Mouse (Mus musculus) stomach, postnatal 0 days (tissue): ENCODE measurements around the gene Tnfsf13. TPM values are rescaled to one million over a fixed set of nuclear protein-coding genes. Genes with fewer than 3 reads are reported as not detected.

Experiments used
- ATAC-seq: fragments of 200-750 bp; cut with Nextera tagmentation; 2 replicates; pipeline ENCODE4 v1.8.0; 2017; ENCODE audit not compliant: low FRiP score, low TSS enrichment
- DNase-seq: peaks from one replicate; pipeline ENCODE4 v3.0.0-alpha.2; 2016; ENCODE audit warnings: low spot score
- H3K27ac ChIP-seq: fragments of 300-500 bp; sonication (generic); replicated peaks from 2 replicates; pipeline ENCODE4 v1.5.1; 2014; ENCODE audit warnings: mild to moderate bottlenecking, control low read depth
- H3K27me3 ChIP-seq: fragments of 300-500 bp; sonication (generic); 2 replicates; pipeline ENCODE4 v1.6.1; 2014; ENCODE audit warnings: low read length; ENCODE audit not compliant: control insufficient read depth, insufficient read depth
- H3K36me3 ChIP-seq: fragments of 300-500 bp; sonication (generic); 2 replicates; pipeline ENCODE4 v1.6.1; 2014; ENCODE audit warnings: low read length, mixed read lengths; ENCODE audit not compliant: control insufficient read depth, insufficient read depth
- H3K4me1 ChIP-seq: fragments of 300-500 bp; sonication (generic); replicated peaks from 2 replicates; pipeline ENCODE4 v1.6.1; 2014; ENCODE audit warnings: antibody characterized with exemption; ENCODE audit not compliant: control insufficient read depth, insufficient read depth
- H3K4me2 ChIP-seq: fragments of 300-500 bp; sonication (generic); replicated peaks from 2 replicates; pipeline ENCODE4 v1.6.1; 2014; ENCODE audit warnings: low read depth, mild to moderate bottlenecking, control low read depth, moderate library complexity
- H3K4me3 ChIP-seq: fragments of 300-500 bp; sonication (generic); 2 replicates; pipeline ENCODE4 v1.5.1; 2014; ENCODE audit warnings: low read depth, low read length, control low read depth
- H3K9ac ChIP-seq: fragments of 300-500 bp; sonication (generic); 2 replicates; pipeline ENCODE4 v1.6.1; 2014; ENCODE audit warnings: mild to moderate bottlenecking, low read length, control low read depth, mixed read lengths
- H3K9me3 ChIP-seq: fragments of 300-500 bp; sonication (generic); 2 replicates; pipeline ENCODE4 v1.6.1; 2016; ENCODE audit warnings: low read length; ENCODE audit not compliant: control insufficient read depth
- CTCF ChIP-seq: IDR thresholded peaks from 2 replicates; pipeline ENCODE4 v1.5.1; 2016; ENCODE audit warnings: antibody characterized with exemption, low read depth, mild to moderate bottlenecking, moderate library complexity
- EP300 ChIP-seq: optimal IDR thresholded peaks from 2 replicates; pipeline ENCODE3; 2016; ENCODE audit warnings: antibody characterized with exemption
- WGBS: fragments of 180-500 bp; shearing (Covaris S2); extraction: QIAGEN DNeasy Blood & Tissue Kit; methylation state at CpG from one replicate; pipeline ENCODE4 v1.1.7; 2014; 5-methylcytosine and 5-hydroxymethylcytosine counted together
- polyA plus RNA-seq: library from polyadenylated mRNA; unstranded; fragments of >200 nt; fragmentation: Nextera tagmentation; extraction: Ambion mirVana; gene quantifications from 2 replicates; pipeline ENCODE4 v1.2.1, GENCODE M21; 2015

Gene Tnfsf13
- polyA plus RNA-seq, 1 experiment from 2014 or later: 0.50 TPM

DNA sequence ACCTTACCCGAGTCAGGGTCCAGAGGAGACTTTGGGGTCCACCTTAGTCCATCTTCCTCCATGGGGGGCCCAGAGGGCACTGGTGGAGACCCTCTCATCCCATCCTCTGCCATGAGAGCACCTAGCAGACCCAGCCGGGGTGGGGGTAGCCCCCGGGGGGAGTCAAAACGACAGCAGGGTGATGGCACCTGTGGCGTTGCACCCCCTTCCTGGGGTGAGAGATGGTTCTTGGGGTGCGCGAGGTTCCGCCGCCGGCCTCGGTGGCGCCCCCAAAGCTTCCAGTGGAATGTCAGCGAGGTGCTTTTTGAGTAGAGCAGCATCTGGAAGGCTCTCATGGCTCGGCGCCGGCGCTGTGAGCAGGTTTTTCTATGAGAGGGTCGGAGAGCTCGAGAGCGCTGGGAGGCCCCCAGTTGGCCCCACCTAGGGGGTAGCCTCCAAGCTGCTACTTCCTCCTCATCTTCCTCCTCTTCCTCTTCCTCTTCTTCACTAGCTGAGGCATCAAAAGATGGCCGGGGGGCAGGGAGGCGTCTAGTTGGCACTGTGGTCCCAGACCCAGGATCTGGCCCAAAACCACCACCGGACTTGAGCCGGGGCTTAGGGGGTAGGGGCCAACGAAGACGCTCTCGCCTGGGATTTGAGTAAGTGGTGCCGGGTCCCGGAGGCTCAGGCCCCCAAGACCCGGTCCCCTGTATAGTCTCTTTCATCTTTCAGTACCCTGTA is 5.3 kb downstream of the Tnfsf13 start:
- TF ChIP-seq CTCF (no peak), EP300 (no peak)
- Histone ChIP-seq H3K27ac (no peak overlapping the region), H3K36me3 (peaks cover 11% of the 10 kb centered on the region; the same call in 1 of the 2 replicates), H3K4me1 (peaks cover 6% of the 10 kb centered on the region), H3K9ac (0 out of 2 replicates have a peak overlapping the region, but pooled peaks have one; percentile 4), H3K27me3 (no peaks in the 10 kb centered on the region), H3K4me2 (peak overlapping the region; percentile 67), H3K9me3 (no peaks in the 10 kb centered on the region), H3K4me3 (no peak overlapping the region)
- DNase-seq: no peak
- 92% methylated on average over 30 of the region's 30 CpGs for WGBS
- ATAC-seq: no peak

DNA sequence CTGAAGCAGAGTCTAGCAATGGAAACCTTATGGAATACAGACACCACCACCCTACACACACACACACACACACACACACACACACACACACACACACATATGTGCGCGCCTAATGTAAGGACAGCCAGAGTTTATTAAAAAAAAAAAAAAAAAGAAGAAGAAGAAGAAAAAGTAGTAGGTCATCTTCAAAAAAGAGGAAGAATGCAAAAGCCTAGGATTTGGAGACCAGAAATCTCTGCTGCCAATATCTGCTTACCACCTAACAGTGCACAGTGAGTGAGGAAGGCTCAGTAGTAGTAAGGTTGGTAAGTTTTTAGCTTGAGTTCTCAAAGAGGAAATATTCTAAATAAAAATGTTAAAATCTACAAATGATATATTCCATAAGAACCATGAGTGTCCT is 6.4 kb downstream of the Tnfsf13 start:
- 93% methylated on average over 2 of the region's 2 CpGs for WGBS
- Histone ChIP-seq H3K9me3 (no peaks in the 10 kb centered on the region), H3K4me1 (0 out of 2 replicates have a peak, but pooled peaks cover 3% of the 10 kb centered on the region), H3K9ac (no peak overlapping the region), H3K4me3 (no peak overlapping the region), H3K27ac (no peak overlapping the region), H3K27me3 (no peaks in the 10 kb centered on the region), H3K4me2 (no peak overlapping the region), H3K36me3 (peaks cover 13% of the 10 kb centered on the region)
- no peak for DNase-seq
- ATAC-seq: no peak
- TF ChIP-seq CTCF (no peak), EP300 (no peak)

DNA sequence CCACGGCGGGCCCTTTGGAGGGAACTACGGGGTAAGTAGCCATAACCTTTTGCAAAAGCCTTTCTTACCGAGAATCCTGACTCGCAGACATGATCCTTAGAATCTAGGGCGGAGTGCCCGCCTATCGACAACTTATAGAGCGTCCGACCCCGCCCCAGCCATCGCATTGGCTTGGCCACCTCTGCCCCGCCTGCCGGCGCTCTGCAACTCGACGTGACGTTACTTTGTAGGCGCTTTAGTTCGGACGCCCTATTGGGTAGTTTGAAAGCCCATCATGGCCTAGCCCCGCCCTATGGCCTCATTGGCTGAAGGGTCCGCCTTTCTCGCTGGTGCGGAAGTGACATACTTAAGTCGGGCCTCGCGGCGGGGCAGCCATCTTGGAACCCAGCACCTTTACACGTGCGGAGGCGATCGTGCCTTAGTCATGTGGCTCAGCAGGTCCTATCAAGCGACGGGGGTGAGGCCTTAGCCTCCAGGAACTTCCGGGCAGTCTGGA is 13.3 kb downstream of the Tnfsf13 start, which contains the start of gene Eif4a1:
Eif4a1 (minus strand) TSS at position 213 of the 496 bp plus-strand sequence.
- H3K36me3 ChIP-seq: peaks cover 28% of the 10 kb centered on the region
- 1% methylated on average over 36 of the region's 36 CpGs for WGBS
- peak; percentile 96 for ATAC-seq

DNA sequence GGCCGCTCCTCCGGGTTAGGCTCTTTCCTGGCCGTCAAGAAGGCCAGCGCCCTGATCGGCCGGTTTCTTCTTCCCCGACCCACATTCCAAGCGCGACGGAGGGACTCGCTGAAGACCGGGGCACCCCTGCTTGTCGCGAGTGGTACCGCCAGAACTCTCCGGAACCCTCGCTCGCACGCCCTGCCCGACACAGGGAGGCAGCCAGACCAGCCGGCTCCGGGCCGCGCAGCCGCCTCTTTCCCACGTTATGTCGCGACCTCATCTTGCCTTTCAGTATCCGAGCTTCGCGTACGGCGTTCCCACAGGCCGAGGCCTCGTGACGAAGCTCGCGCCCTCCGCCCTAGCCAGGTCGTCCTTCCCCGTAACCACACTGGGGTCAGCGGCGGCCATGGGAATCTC is 13.9 kb downstream of the Tnfsf13 start:
- H3K9ac ChIP-seq: peak overlapping the region; percentile 100
- H3K4me3 ChIP-seq: peak overlapping the region; percentile 99
- no peaks in the 10 kb centered on the region for H3K9me3 ChIP-seq
- H3K27me3 ChIP-seq: no peaks in the 10 kb centered on the region
- peak overlapping the region; percentile 88 for H3K4me2 ChIP-seq
- H3K27ac ChIP-seq: peak overlapping the region; percentile 99
- no peak for DNase-seq
- no peaks in the 10 kb centered on the region; the same call in 1 of the 2 replicates for H3K4me1 ChIP-seq
- under 1% methylated on average over 43 of the region's 43 CpGs for WGBS
- TF ChIP-seq EP300 (no peak), CTCF (no peak)
- H3K36me3 ChIP-seq: peaks cover 29% of the 10 kb centered on the region
- ATAC-seq: peak; percentile 7

More for the DNA sequence above, 13.3 kb downstream of the Tnfsf13 start, which contains the start of gene Eif4a1:
- peak within 1 kb of the TSS; percentile 99 for H3K27ac ChIP-seq
- DNase-seq: peak; percentile 100
- H3K4me2 ChIP-seq: peak within 1 kb of the TSS; percentile 88
- no peaks in the 10 kb centered on the region for H3K9me3 ChIP-seq
- no peaks in the 10 kb centered on the region; the same call in 1 of the 2 replicates for H3K4me1 ChIP-seq
- H3K4me3 ChIP-seq: peak within 1 kb of the TSS; percentile 99
- H3K9ac ChIP-seq: peak within 1 kb of the TSS; percentile 100
- TF ChIP-seq CTCF (no peak), EP300 (peak; percentile 48)
- no peaks in the 10 kb centered on the region for H3K27me3 ChIP-seq

DNA sequence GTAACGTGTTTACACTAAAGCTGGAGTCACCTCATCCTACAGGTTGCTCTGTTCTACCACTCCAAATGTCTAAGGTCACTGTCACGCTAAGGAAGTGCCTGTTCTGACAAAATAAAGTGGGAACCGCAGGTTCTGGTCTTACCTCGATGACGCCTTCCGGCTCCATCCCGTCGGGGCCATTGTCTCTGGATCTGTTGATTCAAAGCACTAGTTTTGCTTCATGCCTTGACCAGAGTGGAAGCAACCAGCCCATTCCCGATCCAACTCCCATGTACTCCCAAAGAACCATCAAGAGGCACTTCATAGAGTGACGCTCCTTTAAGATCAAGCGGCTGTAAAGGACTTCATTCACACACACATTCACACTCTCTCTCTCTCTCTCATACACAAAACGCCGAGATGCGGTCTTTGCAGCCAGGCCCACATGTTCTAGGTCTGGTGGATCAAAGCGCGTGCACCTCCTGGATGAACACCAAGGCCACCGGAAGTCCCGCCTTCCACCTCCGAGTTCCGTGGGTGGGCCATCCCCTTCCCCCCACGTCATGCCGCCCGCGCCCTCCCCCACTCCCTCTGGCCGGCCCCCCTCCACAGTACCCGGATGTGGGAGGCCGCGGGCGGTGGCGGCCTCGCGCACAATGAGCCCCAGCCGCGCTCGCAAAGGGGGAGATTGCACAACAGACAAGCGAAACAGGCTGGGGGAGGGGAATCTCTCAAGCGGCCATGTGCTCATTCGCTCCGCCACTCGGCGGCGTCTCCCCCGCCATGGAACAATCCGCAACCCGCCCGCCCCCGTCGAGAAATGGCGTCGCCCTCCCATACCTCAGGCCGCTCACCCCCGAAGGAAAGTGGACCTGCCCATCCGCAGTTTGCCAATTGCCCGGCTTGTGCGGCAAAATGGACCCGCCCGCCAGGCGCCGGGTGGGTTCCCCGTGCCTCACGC is 14.5 kb downstream of the Tnfsf13 start:
- no peaks in the 10 kb centered on the region; the same call in 1 of the 2 replicates for H3K4me1 ChIP-seq
- under 1% methylated on average over 57 of the region's 61 CpGs for WGBS
- TF ChIP-seq EP300 (peak; percentile 91), CTCF (peak; percentile 42)

More for the DNA sequence above, 14.5 kb downstream of the Tnfsf13 start:
- H3K36me3 ChIP-seq: peaks cover 24% of the 10 kb centered on the region
- H3K4me2 ChIP-seq: peak overlapping the region; percentile 88
- H3K27me3 ChIP-seq: no peaks in the 10 kb centered on the region
- H3K9ac ChIP-seq: peak overlapping the region; percentile 100
- DNase-seq (peak; percentile 97), ATAC-seq (peak; percentile 84)
- peak overlapping the region; percentile 99 for H3K27ac ChIP-seq
- peak overlapping the region; percentile 99 for H3K4me3 ChIP-seq
- H3K9me3 ChIP-seq: no peaks in the 10 kb centered on the region
